Mouse (Mus musculus): ENCODE data around the gene Slc25a33.

GRCm38 (mm10) chr4:149697506-149698196, 76.4 kb downstream of the Slc25a33 start:
- TF ChIP-seq MAX (IDR thresholded peaks at IDR 0.05; ENCODE audit: low read depth) (no peak), USF1 (IDR thresholded peaks at IDR 0.05; ENCODE audit: low read depth) (no peak), TCF12 (IDR thresholded peaks at IDR 0.05; ENCODE audit: insufficient read depth, poor library complexity, severe bottlenecking) (no peak), POLR2A (IDR thresholded peaks at IDR 0.05; ENCODE audit: insufficient read length, low read depth) (no peak), CEBPB (IDR thresholded peaks at IDR 0.05; ENCODE audit: insufficient read depth, poor library complexity, severe bottlenecking) (no peak), MYOD1 (IDR thresholded peaks at IDR 0.05; ENCODE audit: control insufficient read depth in 1 of 3, insufficient read length in 2 of 3, low read depth in 2 of 3) (no peak), TCF3 (IDR thresholded peaks at IDR 0.05; ENCODE audit: insufficient read length, low read depth) (no peak), POLR2AphosphoS2 (IDR thresholded peaks at IDR 0.05; ENCODE audit: insufficient read length, low read depth) (no peak), E2F4 (IDR thresholded peaks at IDR 0.05; ENCODE audit: insufficient read depth) (no peak), MYOG (IDR thresholded peaks at IDR 0.05; ENCODE audit: control insufficient read depth in 1 of 3, insufficient read depth in 1 of 3, insufficient read length in 2 of 3, low read depth in 2 of 3) (no peak), SRF (IDR thresholded peaks at IDR 0.05; ENCODE audit: control insufficient read depth, insufficient read length, low read depth) (no peak)

All from myocyte (in vitro differentiated cells).